Mouse (Mus musculus): ENCODE data around the gene Csf1.
"Not testable (repeated sequence)": the region's sequence is repeated elsewhere in the genome, so short reads cannot be mapped to it uniquely, and the experiment has no call there.

Gene Csf1

GRCm38 (mm10) chr3:107748260-107748955, 11.9 kb downstream of the Csf1 start:
- no peak for DNase-seq (ENCODE audit: low read depth)

DNA sequence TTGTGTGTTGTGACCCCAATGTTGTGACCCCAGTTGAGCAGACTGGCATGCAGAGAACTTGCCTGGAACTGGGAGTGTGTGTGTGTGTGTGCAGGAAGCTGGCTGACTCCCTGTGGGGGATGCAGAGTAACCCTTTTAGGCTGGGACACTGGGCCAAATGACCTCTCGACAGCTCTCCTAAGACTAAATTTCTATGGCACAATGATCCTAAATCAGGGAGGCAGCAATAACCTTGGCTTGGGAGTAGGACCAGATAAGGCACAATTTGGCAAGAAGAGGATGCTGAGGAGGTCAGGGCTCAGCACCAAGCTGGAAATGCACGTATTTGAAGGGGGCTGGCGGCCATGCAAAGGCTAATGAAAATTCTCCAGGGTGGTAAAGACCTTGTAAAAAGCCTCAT, 14.2 kb downstream of the Csf1 start:
- DNase-seq (ENCODE audit: low read depth), result no peak

DNA sequence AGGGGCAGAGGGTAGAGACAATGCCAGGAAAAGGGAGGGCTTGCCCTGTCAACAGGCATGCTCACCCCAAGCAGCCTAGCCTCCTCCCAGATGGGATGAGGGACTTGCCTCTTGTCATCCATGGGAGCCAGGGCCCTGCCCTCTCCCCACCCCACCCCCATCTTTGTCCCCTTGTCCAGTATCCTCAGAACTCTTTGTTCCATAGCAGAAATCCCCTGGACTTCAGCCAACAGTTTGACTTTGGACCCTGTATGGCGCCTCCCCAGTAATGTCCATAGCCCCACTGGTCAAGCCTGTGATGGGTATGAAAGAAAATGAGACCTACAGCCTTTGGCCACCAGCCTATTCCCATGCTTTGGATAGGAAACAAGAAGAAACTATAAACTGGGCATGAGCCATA, 16.6 kb downstream of the Csf1 start:
- DNase-seq (ENCODE audit: low read depth), result no peak

GRCm38 (mm10) chr3:107743107-107743506, 17.2 kb downstream of the Csf1 start:
- no peak for DNase-seq (ENCODE audit: low read depth)

- no peak for DNase-seq (ENCODE audit: low read depth)
Measured at GRCm38 (mm10) chr3:107742071-107742710, 18.1 kb downstream of the Csf1 start.

DNA sequence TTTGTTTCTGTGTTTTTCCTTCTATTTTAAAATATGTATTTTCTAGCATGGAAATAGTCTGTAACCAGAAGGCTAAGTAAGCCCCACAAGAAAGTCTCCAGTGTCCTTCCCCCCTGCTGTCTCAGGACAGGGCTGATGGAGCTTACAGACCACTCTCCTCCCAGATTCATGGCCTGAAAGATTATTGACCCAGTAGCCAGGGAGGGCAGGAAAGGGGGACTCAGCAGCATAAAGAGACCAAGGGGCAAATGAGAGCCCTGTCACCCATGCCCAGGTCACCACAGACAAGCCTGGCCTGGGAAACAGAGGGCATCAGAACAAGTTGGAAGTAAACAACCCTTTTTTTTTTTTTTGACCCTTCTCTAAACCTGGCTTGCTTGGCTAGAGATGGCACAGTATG, 18.9 kb downstream of the Csf1 start:
- DNase-seq (ENCODE audit: low read depth), result no peak

DNA sequence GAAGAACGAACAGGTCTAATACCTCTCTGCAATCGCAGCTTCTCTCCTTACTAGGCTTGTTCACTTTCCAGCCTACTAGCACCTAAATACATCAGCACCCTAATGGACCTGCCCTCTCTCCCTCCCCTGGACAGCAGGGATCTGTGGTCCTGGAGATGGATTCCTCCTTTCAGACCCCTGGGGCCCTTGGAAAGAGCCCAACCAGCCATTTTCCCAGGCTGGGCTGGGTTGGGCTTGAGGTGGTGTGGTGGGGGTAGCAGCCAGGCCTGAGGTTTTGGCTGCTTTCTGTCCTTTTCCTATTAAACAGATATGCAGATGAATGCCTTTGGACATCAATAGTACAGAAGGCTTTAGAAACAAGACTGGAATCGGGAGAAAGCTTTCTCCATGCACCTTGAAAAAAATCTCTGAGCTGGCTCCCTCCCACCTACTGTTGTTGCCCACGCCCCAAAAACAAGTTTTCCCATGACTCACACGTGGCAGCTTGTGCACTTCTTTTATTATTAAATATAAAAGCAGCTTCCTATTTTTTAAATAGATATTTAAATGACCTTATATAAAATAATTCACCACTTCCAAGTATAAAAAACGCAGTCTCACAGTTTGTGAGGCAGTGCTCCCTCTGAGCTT, 19.6 kb downstream of the Csf1 start:
- DNase-seq (ENCODE audit: low read depth), result peak; percentile 85

DNA sequence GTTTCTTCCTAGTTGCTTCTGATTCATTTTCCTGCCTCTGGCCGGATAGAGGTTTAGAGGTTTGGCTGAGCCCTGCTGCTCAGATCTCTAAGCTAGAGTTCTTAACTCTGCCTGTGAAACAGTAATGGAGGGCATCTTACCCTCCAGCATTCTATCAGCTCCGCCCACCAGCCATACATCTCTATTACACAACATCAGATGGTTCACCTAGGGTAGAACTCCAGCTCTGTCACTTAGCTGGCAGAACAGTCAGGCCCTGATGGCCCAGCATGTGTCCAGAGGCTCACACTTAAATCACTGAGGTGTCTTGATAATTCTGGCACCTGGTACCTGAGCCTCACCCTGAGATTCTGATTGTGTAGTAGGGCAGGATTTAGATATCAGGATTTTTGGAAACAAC, 20.3 kb downstream of the Csf1 start:
- no peak for DNase-seq (ENCODE audit: low read depth)

DNA sequence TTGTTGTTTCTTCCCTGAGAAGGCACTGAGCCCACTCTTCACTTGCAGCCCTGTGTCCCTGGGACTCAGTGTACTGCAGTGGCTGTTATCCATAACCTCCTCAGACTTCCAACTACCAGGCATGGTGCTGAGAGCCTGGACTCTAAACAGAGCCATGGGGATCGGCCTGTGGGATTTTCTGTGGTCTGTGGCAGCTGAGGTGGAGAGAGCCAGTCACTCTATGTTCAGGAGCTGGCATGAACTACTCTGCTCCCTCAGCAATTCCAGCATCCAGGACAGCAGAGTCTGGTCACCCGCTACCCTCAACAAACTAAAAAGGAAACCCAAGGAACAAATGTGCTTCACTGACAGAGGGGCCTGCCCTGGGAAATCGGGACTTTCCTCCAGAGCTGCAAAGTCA, 20.8 kb downstream of the Csf1 start:
- DNase-seq (ENCODE audit: low read depth), result peak; percentile 44

GRCm38 (mm10) chr3:107738620-107739019, 21.6 kb downstream of the Csf1 start:
- DNase-seq (ENCODE audit: low read depth), result no peak

GRCm38 (mm10) chr3:107737609-107738190, 22.6 kb downstream of the Csf1 start:
- peak; percentile 41 for DNase-seq (ENCODE audit: low read depth)

DNA sequence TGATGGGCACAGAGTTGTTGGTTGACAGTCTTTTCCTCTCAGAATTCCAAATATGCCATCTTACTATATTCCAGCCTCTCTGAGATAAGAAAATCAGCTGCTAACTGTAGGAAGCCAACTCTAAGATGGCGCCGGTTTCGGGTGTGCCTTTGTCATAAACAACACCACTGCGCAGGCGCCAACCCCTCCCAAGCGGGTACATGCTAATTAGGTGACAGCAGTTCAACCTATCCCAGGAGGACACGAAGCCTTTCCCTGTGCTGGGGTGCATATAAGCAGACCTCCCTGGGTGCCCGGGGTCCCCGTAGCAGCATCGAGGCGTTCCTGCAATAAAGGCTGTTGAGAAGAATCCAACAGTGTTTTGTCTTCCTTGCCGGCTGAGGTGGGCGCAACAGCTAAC, 24.6 kb downstream of the Csf1 start:
- DNase-seq (ENCODE audit: low read depth), result not testable (repeated sequence)

DNA sequence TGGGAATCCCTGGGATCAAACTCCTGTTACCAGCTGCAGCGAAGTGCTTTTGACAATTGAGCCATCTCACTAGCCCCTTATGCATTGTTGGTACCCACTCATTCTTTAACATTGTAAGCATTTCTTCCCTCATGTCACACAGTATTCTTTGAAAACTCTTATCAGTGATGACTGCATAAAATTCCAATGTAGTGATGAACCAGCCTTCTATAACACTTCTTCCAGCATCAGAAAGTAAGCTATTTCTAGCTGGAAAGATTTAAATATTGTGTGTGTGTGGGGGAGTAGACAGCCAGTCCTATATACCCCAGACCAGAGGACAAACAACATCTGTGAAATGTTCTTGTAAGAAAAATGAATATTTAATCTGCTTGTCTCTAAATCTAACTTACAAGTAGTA, 26.9 kb downstream of the Csf1 start:
- no peak for DNase-seq (ENCODE audit: low read depth)

DNA sequence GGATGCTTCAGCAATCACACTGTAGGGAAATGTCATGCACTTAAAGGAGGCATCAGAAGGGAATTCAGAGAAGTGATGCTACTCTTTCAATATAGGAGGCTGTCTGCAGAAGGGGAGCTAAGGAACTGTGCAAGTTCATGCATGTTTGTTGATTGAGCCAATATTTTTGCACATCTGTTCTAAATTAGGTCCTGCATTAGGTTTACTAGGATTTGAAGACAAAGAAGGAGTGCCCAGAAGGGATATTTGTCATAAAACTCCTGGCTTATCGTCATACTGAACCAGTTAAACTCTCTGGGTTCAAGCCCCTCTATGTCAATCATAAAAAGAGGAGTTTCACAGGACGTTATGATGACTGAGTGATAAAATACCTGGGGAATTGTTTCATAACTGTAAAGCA, 30.0 kb downstream of the Csf1 start:
- DNase-seq (ENCODE audit: low read depth), result no peak

- no peak for DNase-seq (ENCODE audit: low read depth)
Measured at GRCm38 (mm10) chr3:107728509-107728908, 31.8 kb downstream of the Csf1 start.

GRCm38 (mm10) chr3:107715971-107716370, 44.3 kb downstream of the Csf1 start:
- DNase-seq (ENCODE audit: low read depth), result no peak

- DNase-seq (ENCODE audit: low read depth), result no peak
Measured at GRCm38 (mm10) chr3:107714276-107714933, 45.9 kb downstream of the Csf1 start.

- DNase-seq (ENCODE audit: low read depth), result no peak
Measured at GRCm38 (mm10) chr3:107712081-107712480, 48.2 kb downstream of the Csf1 start.

DNA sequence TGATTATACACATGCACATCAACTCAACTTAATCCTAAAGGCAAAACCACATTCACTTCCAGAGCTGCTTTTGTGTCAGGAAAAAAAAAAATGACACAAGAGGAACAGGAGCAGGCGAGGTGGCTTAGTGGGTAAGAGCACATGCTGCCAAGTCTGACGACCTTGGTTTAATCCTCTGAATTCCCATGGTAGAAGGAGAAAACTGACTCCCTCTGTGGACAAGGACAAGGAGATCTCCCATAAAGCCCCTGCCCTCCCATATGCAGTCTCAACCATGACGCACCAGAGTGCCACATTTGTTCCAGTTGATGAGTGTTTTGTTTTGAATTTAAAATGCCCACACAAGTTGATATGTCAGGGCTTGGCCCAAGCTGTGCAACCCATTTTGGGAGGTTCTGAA, 51.1 kb downstream of the Csf1 start:
- no peak for DNase-seq (ENCODE audit: low read depth)

DNA sequence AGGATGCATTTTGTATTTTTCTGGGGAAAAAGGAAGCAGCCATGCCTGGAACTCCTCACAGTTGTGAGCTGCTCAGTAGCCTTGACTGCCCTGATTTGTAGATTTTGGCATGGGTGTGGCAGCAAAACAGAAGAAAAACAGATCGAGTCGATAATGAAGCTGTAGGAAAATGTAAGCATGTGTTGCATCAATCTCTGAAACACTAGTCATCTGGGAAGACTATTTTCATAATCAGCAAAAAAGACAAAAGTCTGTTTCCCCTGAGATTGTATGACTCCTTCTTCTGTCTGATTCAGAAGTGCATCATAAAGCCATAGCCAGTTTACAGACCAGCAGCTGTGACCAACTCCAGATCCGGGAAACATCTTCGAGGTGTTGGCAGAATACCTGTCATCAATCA, 53.0 kb downstream of the Csf1 start:
- DNase-seq (ENCODE audit: low read depth), result no peak

DNA sequence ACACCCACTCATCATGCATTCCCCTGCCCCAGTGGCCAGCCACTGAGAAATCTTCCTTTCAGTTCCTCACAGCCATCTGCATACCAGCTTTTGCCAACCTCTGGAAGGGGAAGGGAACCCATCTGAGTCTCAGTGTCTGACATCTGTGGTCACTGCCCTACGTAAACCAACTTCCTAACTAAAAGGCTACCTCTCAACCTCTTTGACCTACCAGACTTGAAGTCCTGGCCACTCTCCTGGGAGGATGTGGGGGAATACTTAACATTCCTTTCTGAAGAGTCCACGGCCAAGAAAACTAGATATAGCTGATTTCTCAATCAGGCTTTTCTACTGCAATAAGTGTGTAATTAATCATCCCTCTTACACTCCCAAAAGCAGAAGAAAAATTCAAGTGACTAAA, 54.1 kb downstream of the Csf1 start:
- no peak for DNase-seq (ENCODE audit: low read depth)

DNA sequence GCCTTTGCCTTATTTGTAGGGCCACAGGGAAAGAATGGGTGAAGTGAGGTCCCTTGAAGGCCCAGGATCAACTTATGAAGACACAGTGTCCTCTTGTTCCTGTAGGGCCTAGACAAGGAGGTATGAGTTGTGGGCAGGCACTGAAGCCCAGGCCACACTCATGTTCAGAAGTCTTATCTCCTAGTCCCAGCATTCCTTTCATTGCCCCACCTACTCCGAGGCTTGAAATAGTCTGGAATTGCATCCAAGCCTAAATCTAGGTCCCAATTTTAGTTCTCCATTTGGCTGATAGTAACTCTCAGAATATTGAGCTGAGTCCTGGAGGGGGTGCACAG, 55.9 kb downstream of the Csf1 start:
- no peak for DNase-seq (ENCODE audit: low read depth)
